Mouse (Mus musculus): ENCODE measurements around the gene Gm28048.

DNA sequence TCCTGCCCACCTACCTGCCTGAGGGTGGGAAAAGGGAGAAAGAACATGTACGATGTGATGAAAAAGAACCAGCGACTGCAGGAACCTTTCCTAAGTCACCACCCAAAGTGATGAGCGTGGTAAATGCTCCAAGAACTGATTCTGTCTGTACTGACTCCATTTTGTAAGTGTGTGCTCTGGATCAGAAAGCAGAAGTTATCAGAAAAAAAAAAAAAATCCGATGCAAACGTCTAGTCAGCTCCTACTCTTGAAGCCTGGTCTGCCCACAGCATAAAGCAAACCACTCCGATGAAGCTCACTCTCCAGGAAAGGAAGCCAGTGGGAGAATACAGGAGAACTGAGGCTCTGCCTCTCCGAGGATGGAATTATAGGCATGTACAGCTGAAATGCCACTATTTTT is 29.2 kb downstream of the Gm28048 start:
- TF ChIP-seq CTCF (IDR thresholded peaks at IDR 0.05) (no peak), EP300 (IDR thresholded peaks at IDR 0.05; ENCODE audit: insufficient read depth, low read depth, low read length) (no peak), POLR2A (IDR thresholded peaks at IDR 0.05; ENCODE audit: insufficient read depth, low read depth, low read length) (no peak)
